Mouse (Mus musculus): ENCODE results near the gene Prg4.

The Prg4 gene

DNA sequence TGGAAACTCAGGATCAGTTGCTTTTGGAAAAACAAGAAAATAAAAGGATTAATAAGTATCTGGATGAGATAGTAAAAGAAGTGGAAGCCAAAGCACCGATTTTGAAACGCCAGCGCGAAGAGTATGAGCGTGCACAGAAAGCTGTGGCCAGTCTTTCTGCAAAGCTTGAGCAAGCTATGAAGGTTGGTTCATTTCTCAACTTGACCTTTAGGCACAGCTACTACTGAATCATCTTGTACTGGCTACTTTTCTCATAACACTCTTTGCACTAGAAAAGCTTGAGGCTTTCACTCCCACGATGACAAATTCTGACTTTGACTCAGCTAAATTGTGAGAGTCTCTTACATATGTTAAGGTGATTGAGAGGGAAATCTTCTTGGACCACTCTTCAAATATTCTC is 56.0 kb downstream of the Prg4 start:
- intact Hi-C loops (cut with DNase I): loop anchor here (5.0 kb wide), 1 partner anchor 37 kb away; no protein-coding TSS in a partner anchor

DNA sequence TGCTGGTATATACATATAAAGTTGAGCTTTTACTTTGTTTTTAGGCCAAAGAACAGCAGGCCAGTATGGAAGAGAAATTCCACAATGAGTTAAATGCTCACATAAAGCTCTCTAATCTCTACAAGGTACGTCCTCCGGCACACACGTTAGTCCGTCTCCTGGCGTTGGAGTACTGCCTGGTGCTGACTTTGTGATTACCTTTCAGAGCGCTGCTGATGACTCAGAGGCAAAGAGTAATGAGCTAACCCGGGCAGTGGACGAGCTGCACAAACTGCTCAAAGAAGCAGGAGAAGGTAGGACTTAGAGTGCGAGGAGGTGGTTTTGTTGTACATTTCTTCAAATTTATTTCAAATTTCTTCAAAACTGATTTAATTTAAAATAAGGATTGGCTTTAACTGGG is 58.7 kb downstream of the Prg4 start:
- intact Hi-C loops (cut with DNase I): no loop called here

DNA sequence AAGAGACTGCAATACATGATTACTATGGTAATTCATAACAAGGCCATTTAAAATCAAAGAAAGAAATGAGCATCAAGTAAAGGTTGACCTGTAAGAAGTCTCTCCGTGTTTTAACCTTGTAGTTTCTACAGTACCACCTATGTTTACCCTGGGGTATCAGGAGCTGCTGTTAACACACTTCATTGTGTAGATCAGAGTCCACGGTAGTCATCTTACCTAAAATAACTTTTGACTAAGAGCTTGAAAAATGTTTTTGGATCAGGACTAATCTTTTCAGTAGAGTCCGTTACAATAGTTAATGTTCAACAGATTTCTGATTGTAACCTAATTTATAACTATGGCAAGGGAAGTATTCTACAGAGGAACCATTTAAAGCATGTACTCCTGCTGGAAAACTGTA is 61.4 kb downstream of the Prg4 start:
- intact Hi-C loops (cut with DNase I): no loop called here

DNA sequence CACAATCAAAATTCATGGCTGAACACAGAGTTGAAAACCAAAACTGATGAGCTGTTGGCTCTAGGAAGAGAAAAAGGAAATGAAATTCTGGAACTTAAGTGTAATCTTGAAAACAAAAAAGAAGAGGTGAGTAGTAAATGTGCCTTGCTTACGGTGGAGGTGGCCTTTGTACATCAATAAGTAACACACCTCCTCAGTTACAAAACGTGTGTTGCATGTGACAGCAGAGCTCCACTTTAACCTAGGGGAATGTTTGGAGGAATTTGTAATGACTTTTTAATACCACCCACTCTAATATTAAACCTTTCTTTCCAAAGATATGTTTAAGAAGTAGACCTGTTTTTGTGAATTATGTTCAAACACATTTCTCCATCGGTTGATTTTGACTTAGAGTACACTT is 62.1 kb downstream of the Prg4 start:
- intact Hi-C loops (cut with DNase I): no loop called here

Measured in adrenal gland (tissue).